18 mouse cellular contexts compared by ENCODE assay signal in the genomic region with DNA sequence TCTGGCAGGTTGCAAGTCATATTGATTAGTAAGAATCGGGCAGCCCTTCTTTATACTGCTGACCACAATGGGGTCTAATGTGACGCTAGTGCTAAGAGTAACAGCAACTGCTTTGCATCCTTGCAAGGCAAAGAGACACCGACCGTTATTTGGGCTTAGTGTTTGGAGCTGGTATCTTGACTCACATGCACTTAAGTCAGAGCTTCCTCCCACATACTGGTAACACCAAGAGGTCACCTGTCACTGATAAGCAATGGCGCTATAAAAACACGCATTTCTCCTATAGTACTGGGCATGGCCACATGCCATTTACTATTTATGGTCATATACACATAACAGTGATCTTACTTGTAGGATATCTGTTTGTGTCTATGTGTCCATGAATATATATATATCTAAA. TPM values are rescaled to one million over a fixed set of nuclear protein-coding genes. Genes with fewer than 3 reads are reported as not detected.
DNase-seq lines count a peak whose midpoint lies in the region; ATAC-seq lines count a peak whose summit lies in the region.
"Had no signal": no experiment of that assay in that cellular context is flagged by ENCODE, and none has a peak within 500 bp of the region (broad histone marks: within the 10 kb centered on the region; RNA-seq: fewer than 3 reads in every experiment).

No protein-coding gene starts in this region.

- peak; percentile 55 for DNase-seq in heart, adult 11 months
- no peak for DNase-seq in heart, adult 18-20 months
- DNase-seq in 416B (ENCODE audit: low read depth), result peak; percentile 11
- DNase-seq in adrenal gland, postnatal 25 days, result no peak
- DNase-seq in adrenal gland, postnatal 14 days, result no peak
- DNase-seq: adrenal gland, adult 8-10 months; B cell, adult 2 months; cerebellum, adult 11-12 months; cerebellum, adult 8-10 months; cerebellum, postnatal 10 days; cerebellum, postnatal 36 days; embryo, embryonic 11 days; gastrocnemius, postnatal 10 days; gastrocnemius, postnatal 36 days had no signal

- 0 out of 2 replicates have a peak, but pooled peaks have one; percentile 56 for ATAC-seq in erythroid progenitor cell, adult 5-6 weeks (replicated peaks; ENCODE audit: low FRiP score, poor library complexity, severe bottlenecking)
- ATAC-seq: forebrain, embryonic 13.5 days; forebrain, embryonic 16.5 days; intestine, postnatal 0 days had no signal

RNA-seq across cellular contexts. Expression of a gene that starts 32.3 kb away (rescaled TPM):
- 1 to 10 TPM; 4.2 to 6.1 TPM for total RNA-seq in heart, adult 18-20 months (2021)
- total RNA-seq in erythroid progenitor cell, adult 5-6 weeks (2015; ENCODE audit: low replicate concordance), result 22.2 and 26.7 TPM in 2 replicates
- total RNA-seq in erythroid progenitor cell, adult 5-6 weeks (2017; ENCODE audit: low replicate concordance), result 6.0 and 14.0 TPM in 2 replicates
- total RNA-seq in adrenal gland, postnatal 25 days (2021), result 63.8 and 70.1 TPM in 2 replicates
- 34.1 and 45.0 TPM in 2 replicates for total RNA-seq in adrenal gland, postnatal 14 days (2021)

RNA-seq across cellular contexts. Expression of a gene that starts 46.7 kb away (rescaled TPM):
- 10 to 100 TPM; 31.9 to 32.6 TPM for total RNA-seq in heart, adult 18-20 months (2021)
- total RNA-seq in erythroid progenitor cell, adult 5-6 weeks (2015; ENCODE audit: low replicate concordance), result 63.1 and 72.5 TPM in 2 replicates
- total RNA-seq in erythroid progenitor cell, adult 5-6 weeks (2017; ENCODE audit: low replicate concordance), result 20.1 and 72.1 TPM in 2 replicates
- 81.9 and 97.8 TPM in 2 replicates for total RNA-seq in adrenal gland, postnatal 25 days (2021)
- 81.5 and 90.2 TPM in 2 replicates for total RNA-seq in adrenal gland, postnatal 14 days (2021)

RNA-seq across cellular contexts. Expression of a gene that starts 46.7 kb away (rescaled TPM):
- total RNA-seq in heart, adult 18-20 months (2021), result 10 to 100 TPM; 37.6 to 43.3 TPM
- total RNA-seq in erythroid progenitor cell, adult 5-6 weeks (2015; ENCODE audit: low replicate concordance), result 2.1 and 2.2 TPM in 2 replicates
- 0.61 TPM in 1 of 2 replicates, not detected in the other for total RNA-seq in erythroid progenitor cell, adult 5-6 weeks (2017; ENCODE audit: low replicate concordance)
- total RNA-seq in adrenal gland, postnatal 25 days (2021), result 40.6 and 45.9 TPM in 2 replicates
- total RNA-seq in adrenal gland, postnatal 14 days (2021), result 47.9 and 49.4 TPM in 2 replicates

Comparison
In these comparisons a context has a peak if more than half of its experiments do, and no peak if none do; other contexts are left out.
1. DNase-seq: peak in heart, adult 11 months (single experiment) and 416B (single experiment); none in heart, adult 18-20 months (0 of 2), adrenal gland, postnatal 25 days (single experiment) and adrenal gland, postnatal 14 days (single experiment).
2. RNA of a gene that starts 46.7 kb away (total RNA-seq): 47.9 to 49.4 TPM in adrenal gland, postnatal 14 days, 40.6 to 45.9 TPM in adrenal gland, postnatal 25 days and 37.6 to 43.3 TPM in heart, adult 18-20 months; 0.61 to 2.2 TPM in erythroid progenitor cell, adult 5-6 weeks; every median in the first group is over 10 times any median in the second.